In the genomic region with DNA sequence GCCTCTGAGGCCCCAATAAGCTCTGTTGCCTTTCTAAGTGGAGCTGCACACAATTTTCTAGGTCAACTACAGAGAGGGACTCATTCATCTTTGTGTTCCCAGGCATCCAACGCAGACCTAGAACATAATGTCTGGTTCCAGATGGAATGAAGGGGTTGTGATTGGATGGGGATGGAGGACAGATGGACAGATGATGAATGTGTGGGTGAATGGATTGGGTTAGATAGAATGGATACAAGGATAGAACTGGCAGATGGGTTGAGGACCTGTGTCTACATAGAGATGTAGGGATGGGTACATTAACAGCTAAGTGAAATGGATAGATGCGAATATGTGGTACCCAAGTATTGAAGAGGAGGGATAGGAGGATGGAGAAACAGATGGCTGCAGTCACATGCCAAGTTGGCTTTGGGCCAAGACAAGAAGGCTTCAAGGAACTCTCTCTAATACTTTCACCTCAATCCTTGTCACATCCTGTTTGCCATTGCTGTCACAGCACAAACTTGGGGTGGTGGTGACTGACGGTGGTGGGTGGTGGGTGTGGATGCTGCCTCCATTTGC, we compare ENCODE assay signal across 16 mouse cellular contexts. TPM values are rescaled to one million over a fixed set of nuclear protein-coding genes. Genes with fewer than 3 reads are reported as not detected.
A peak's percentile ranks its signal among the peaks of the same experiment; 100 is the strongest.
DNase-seq lines count a peak whose midpoint lies in the region; ATAC-seq and TF ChIP-seq lines count a peak whose summit lies in the region.
"Had no signal": no experiment of that assay in that cellular context is flagged by ENCODE, and none has a peak within 500 bp of the region (broad histone marks: within the 10 kb centered on the region; RNA-seq: fewer than 3 reads in every experiment).

No protein-coding gene starts in this region.

- H3K4me1 ChIP-seq in cerebellum, adult 2 months (ENCODE audit: control insufficient read depth, insufficient read depth, low read length) = peaks cover 45% of the 10 kb centered on the region
- H3K4me1 ChIP-seq in midbrain, embryonic 11.5 days (ENCODE audit: control insufficient read depth, insufficient read depth, low read length) = no peaks in the 10 kb centered on the region
- H3K4me1 ChIP-seq in midbrain, embryonic 14.5 days (ENCODE audit: control insufficient read depth, insufficient read depth, low read length) = no peaks in the 10 kb centered on the region
- no peaks in the 10 kb centered on the region for H3K4me1 ChIP-seq in kidney, adult 2 months (ENCODE audit: control insufficient read depth, insufficient read depth, low read length)
- H3K4me1 ChIP-seq: intestine, embryonic 15.5 days; liver, embryonic 12.5 days had no signal

- H3K27ac ChIP-seq in cerebellum, adult 2 months (ENCODE audit: insufficient read depth, low read length) = no peak overlapping the region
- H3K27ac ChIP-seq in midbrain, embryonic 11.5 days (ENCODE audit: low read depth, low read length) = no peak overlapping the region
- H3K27ac ChIP-seq in midbrain, embryonic 14.5 days (replicated peaks; ENCODE audit: low read depth, low read length) = no peak overlapping the region
- H3K27ac ChIP-seq in kidney, adult 2 months (ENCODE audit: insufficient read depth, low read depth, low read length) = no peak overlapping the region
- H3K27ac ChIP-seq: intestine, embryonic 15.5 days; liver, embryonic 12.5 days had no signal

- TF ChIP-seq POLR2A in cerebellum, adult 2 months (IDR thresholded peaks at IDR 0.05; ENCODE audit: borderline replicate concordance, insufficient read depth, low read length) = no peak
- TF ChIP-seq POLR2A in kidney, adult 2 months (IDR thresholded peaks at IDR 0.05; ENCODE audit: low read depth, low read length) = no peak

- no peak for ATAC-seq in midbrain, embryonic 11.5 days (ENCODE audit: low FRiP score)
- ATAC-seq in midbrain, embryonic 14.5 days (ENCODE audit: low FRiP score, low TSS enrichment) = no peak
- ATAC-seq: intestine, embryonic 15.5 days; liver, embryonic 12.5 days; midbrain, embryonic 16.5 days had no signal

- H3K9ac ChIP-seq in midbrain, embryonic 11.5 days (ENCODE audit: low read length) = no peak overlapping the region
- H3K9ac ChIP-seq in midbrain, embryonic 14.5 days (replicated peaks; ENCODE audit: low read length) = no peak overlapping the region
- H3K9ac ChIP-seq: intestine, embryonic 15.5 days; liver, embryonic 12.5 days had no signal

- no peak for TF ChIP-seq CTCF in cerebellum, adult 2 months (IDR thresholded peaks at IDR 0.05; ENCODE audit: borderline replicate concordance, insufficient read depth, low read depth, low read length)
- no peak for TF ChIP-seq CTCF in kidney, adult 2 months (conservative IDR thresholded peaks at IDR 0.05; ENCODE audit: insufficient read depth, insufficient read length, low read depth, low read length)

- no peaks in the 10 kb centered on the region for H3K27me3 ChIP-seq in cerebellum, adult 2 months (ENCODE audit: control insufficient read depth, insufficient read depth, low read length)
- H3K27me3 ChIP-seq in midbrain, embryonic 11.5 days (ENCODE audit: control insufficient read depth, insufficient read depth, low read length) = no peaks in the 10 kb centered on the region
- no peaks in the 10 kb centered on the region for H3K27me3 ChIP-seq in midbrain, embryonic 14.5 days (ENCODE audit: control insufficient read depth, insufficient read depth, low read length)
- no peaks in the 10 kb centered on the region for H3K27me3 ChIP-seq in kidney, adult 2 months (replicated peaks; ENCODE audit: control insufficient read depth, insufficient read depth, low read length)
- H3K27me3 ChIP-seq: intestine, embryonic 15.5 days had no signal

- H3K9me3 ChIP-seq in midbrain, embryonic 11.5 days (ENCODE audit: control insufficient read depth, low read length) = no peaks in the 10 kb centered on the region
- no peaks in the 10 kb centered on the region for H3K9me3 ChIP-seq in midbrain, embryonic 14.5 days (ENCODE audit: control insufficient read depth, low read length)
- H3K9me3 ChIP-seq: intestine, embryonic 15.5 days; liver, embryonic 12.5 days had no signal

- H3K4me3 ChIP-seq in cerebellum, adult 2 months (replicated peaks; ENCODE audit: insufficient read depth, low read depth, low read length) = no peak overlapping the region
- no peak overlapping the region for H3K4me3 ChIP-seq in midbrain, embryonic 11.5 days (ENCODE audit: low read depth, low read length)
- no peak overlapping the region for H3K4me3 ChIP-seq in midbrain, embryonic 14.5 days (replicated peaks; ENCODE audit: low read depth, low read length)
- no peak overlapping the region for H3K4me3 ChIP-seq in kidney, adult 2 months (ENCODE audit: insufficient read depth, low read depth, low read length)
- H3K4me3 ChIP-seq: intestine, embryonic 15.5 days; liver, embryonic 12.5 days had no signal

- H3K4me2 ChIP-seq in midbrain, embryonic 11.5 days = no peak overlapping the region
- no peak overlapping the region for H3K4me2 ChIP-seq in midbrain, embryonic 14.5 days (ENCODE audit: low read length)
- H3K4me2 ChIP-seq: intestine, embryonic 15.5 days; liver, embryonic 12.5 days had no signal

- H3K36me3 ChIP-seq in midbrain, embryonic 11.5 days (ENCODE audit: control insufficient read depth, insufficient read depth, low read length) = no peaks in the 10 kb centered on the region
- H3K36me3 ChIP-seq in midbrain, embryonic 14.5 days (ENCODE audit: control insufficient read depth, insufficient read depth, low read length) = no peaks in the 10 kb centered on the region
- H3K36me3 ChIP-seq in kidney, adult 2 months (ENCODE audit: control insufficient read depth, insufficient read depth, low read length) = no peaks in the 10 kb centered on the region
- H3K36me3 ChIP-seq: intestine, embryonic 15.5 days; liver, embryonic 12.5 days had no signal

- 53% methylated on average over 3 of the region's 3 CpGs for WGBS in cerebellum, adult 2 months
- 84% methylated on average over 3 of the region's 3 CpGs for WGBS in midbrain, embryonic 11.5 days
- 92% methylated on average over 3 of the region's 3 CpGs for whole genome bisulfite sequencing in midbrain, embryonic 14.5 days
- WGBS in kidney, adult 2 months = 90% methylated on average over 3 of the region's 3 CpGs

- peak; percentile 11 to 52 for DNase-seq in cerebellum, adult 2 months
- DNase-seq in cerebellum, postnatal 4 days (ENCODE audit: low spot score in 2 of 2) = no peak
- peak; percentile 75 for DNase-seq in midbrain, embryonic 11.5 days (ENCODE audit: low spot score, missing footprints)
- no peak for DNase-seq in midbrain, embryonic 14.5 days
- DNase-seq in left cerebral cortex, adult 18-20 months (ENCODE audit: low spot score in 2 of 2) = peak; percentile 42 to 69
- peak; percentile 32 to 74 for DNase-seq in right cerebral cortex, postnatal 36 days (ENCODE audit: low spot score in 2 of 2)
- DNase-seq in kidney, adult 2 months = no peak
- DNase-seq in kidney, adult 9 months = no peak
- DNase-seq: embryo, embryonic 11 days; gastrocnemius, postnatal 36 days; lung, postnatal 14 days; spleen, adult 18-20 months had no signal

RNA-seq across cellular contexts. Expression of gene Ky, which starts 9.0 kb away (rescaled TPM):
- polyA plus RNA-seq in cerebellum, adult 2 months (2012; rRNA removed) = 3.3 and 3.7 TPM in 2 replicates
- polyA plus RNA-seq in midbrain, embryonic 11.5 days (2014; fragmentation: Nextera tagmentation; extraction: Ambion mirVana) = 0.18 and 0.44 TPM in 2 replicates
- polyA plus RNA-seq in midbrain, embryonic 14.5 days (2014; fragmentation: Nextera tagmentation; extraction: Ambion mirVana) = 0.54 and 0.72 TPM in 2 replicates
- 1 to 10 TPM in 1 of 2 experiments, under 1 TPM in 1; 1.00 to 1.8 TPM for total RNA-seq in left cerebral cortex, adult 18-20 months (2021)
- 0.31 and 0.45 TPM in 2 replicates for polyA plus RNA-seq in kidney, adult 2 months (2012; rRNA removed)
- total RNA-seq: neutrophil, adult 5-6 weeks had no signal
- polyA plus RNA-seq: liver, embryonic 12.5 days had no signal

Comparison
In these comparisons a context has a peak if more than half of its experiments do, and no peak if none do; other contexts are left out.
1. DNase-seq: peak in cerebellum, adult 2 months (2 of 2), midbrain, embryonic 11.5 days (single experiment), left cerebral cortex, adult 18-20 months (2 of 2) and right cerebral cortex, postnatal 36 days (2 of 2); none in cerebellum, postnatal 4 days (0 of 2), midbrain, embryonic 14.5 days (single experiment), kidney, adult 2 months (single experiment) and kidney, adult 9 months (single experiment).